Mouse (Mus musculus) testis, adult 2 months (tissue): ENCODE data around the gene Rnf224. TPM values are rescaled to one million over a fixed set of nuclear protein-coding genes. Genes with fewer than 3 reads are reported as not detected.

Experiments
- H3K27ac ChIP-seq: fragments of 200-500 bp; 2 replicates; pipeline ENCODE4 v1.5.1; 2012; ENCODE audit warnings: low read depth, low read length; ENCODE audit not compliant: control insufficient read depth, insufficient read depth
- H3K27me3 ChIP-seq: fragments of 200-500 bp; 2 replicates; pipeline ENCODE4 v1.6.1; 2012; ENCODE audit warnings: mild to moderate bottlenecking, low read length, moderate library complexity; ENCODE audit not compliant: control insufficient read depth, insufficient read depth
- H3K36me3 ChIP-seq: fragments of 200-500 bp; 2 replicates; pipeline ENCODE4 v1.6.1; 2012; ENCODE audit warnings: mild to moderate bottlenecking, low read length; ENCODE audit not compliant: control insufficient read depth, insufficient read depth
- H3K4me1 ChIP-seq: fragments of 200-500 bp; 2 replicates; pipeline ENCODE4 v1.6.1; 2012; ENCODE audit warnings: low read length; ENCODE audit not compliant: control insufficient read depth, insufficient read depth
- H3K4me3 ChIP-seq: fragments of 200-500 bp; 2 replicates; pipeline ENCODE4 v1.5.1; 2012; ENCODE audit warnings: low read depth, mild to moderate bottlenecking, low read length, moderate library complexity, mixed read lengths; ENCODE audit not compliant: control insufficient read depth
- CTCF ChIP-seq: fragments of 200-500 bp; IDR thresholded peaks from 2 replicates; pipeline ENCODE4 v1.5.1; 2012; ENCODE audit warnings: low read depth, mild to moderate bottlenecking, inconsistent platforms, low read length, moderate library complexity; ENCODE audit not compliant: control insufficient read depth, insufficient read depth, insufficient replicate concordance
- POLR2A ChIP-seq: fragments of 200-500 bp; IDR thresholded peaks from 2 replicates; pipeline ENCODE4 v1.6.1; 2012; ENCODE audit warnings: low read depth, mild to moderate bottlenecking, inconsistent platforms, low read length, moderate library complexity; ENCODE audit not compliant: control insufficient read depth
- polyA plus RNA-seq: library from polyadenylated mRNA; depleted of rRNA; stranded (reverse); fragments of >200 nt; gene quantifications from 2 replicates; pipeline ENCODE4 v1.2.3, GENCODE M21; 2012

Gene Rnf224
- polyA plus RNA-seq, 1 experiment, result 0.05 TPM

- no peak overlapping the region for H3K4me3 ChIP-seq
These were observed 5.5 kb downstream of the Rnf224 start for GRCm38 (mm10) chr2:25231038-25231437.

GRCm38 (mm10) chr2:25230581-25230980 lies 6.0 kb downstream of the Rnf224 start:
- H3K4me3 ChIP-seq, result no peak overlapping the region
- H3K36me3 ChIP-seq, result no peaks in the 10 kb centered on the region
- H3K27ac ChIP-seq, result no peak overlapping the region
- H3K4me1 ChIP-seq, result peaks cover 2% of the 10 kb centered on the region; the same call in 1 of the 2 replicates
- H3K27me3 ChIP-seq, result no peaks in the 10 kb centered on the region
- TF ChIP-seq POLR2A (no peak), CTCF (no peak)

More at GRCm38 (mm10) chr2:25231038-25231437, 5.5 kb downstream of the Rnf224 start:
- Histone ChIP-seq H3K4me1 (peaks cover 2% of the 10 kb centered on the region; the same call in 1 of the 2 replicates), H3K27ac (no peak overlapping the region), H3K27me3 (no peaks in the 10 kb centered on the region), H3K36me3 (no peaks in the 10 kb centered on the region)
- TF ChIP-seq POLR2A, result no peak
- TF ChIP-seq CTCF, result no peak

DNA sequence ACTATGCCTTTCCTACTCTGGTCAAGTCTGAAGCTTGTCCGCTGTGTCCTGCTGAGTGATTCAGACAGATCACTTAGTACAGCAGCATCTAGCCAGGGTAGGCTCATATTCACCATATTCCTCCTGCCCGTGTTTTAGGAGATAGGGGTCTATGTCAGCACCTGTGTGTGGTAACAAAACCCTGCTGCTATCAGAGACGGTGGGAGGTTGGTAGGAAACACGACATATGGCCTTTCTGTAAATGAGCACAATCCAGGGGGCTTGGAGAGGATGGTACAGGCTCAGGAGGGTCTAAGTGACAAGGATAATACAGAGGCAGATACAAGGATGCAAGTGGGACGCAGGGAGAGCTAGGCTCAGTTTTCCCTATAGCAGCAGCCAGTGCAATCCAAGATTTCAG lies 7.0 kb downstream of the Rnf224 start:
- no peaks in the 10 kb centered on the region for H3K36me3 ChIP-seq
- no peak overlapping the region for H3K27ac ChIP-seq
- no peak overlapping the region for H3K4me3 ChIP-seq
- no peaks in the 10 kb centered on the region for H3K27me3 ChIP-seq
- peaks cover 2% of the 10 kb centered on the region; the same call in 1 of the 2 replicates for H3K4me1 ChIP-seq
- no peak for TF ChIP-seq CTCF
- TF ChIP-seq POLR2A, result no peak

DNA sequence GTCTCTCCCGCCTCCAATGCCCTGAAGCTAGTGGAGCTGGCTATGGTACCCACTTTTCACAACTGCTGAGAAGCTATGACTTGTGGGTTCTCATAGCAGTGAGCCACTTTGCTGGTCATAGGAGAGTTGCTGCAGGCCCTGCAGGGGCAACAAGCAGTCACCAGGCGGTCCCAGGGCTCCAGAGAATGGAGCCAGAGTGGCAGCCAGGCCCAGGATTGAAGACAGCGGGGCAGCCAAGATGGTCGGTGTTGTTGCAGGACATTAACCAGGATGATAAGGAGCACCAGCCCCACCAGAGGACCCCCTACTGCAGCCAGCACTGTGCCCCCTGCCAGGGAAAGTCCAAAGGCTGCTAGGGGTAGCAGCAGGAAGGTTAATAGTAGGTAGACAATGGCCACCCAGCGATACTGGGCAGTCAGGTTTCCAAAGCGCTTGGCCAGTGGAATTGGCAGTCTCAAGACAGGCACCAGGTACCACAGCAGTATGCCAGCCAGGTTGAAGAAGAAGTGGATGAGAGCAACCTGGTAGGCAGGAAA lies 7.5 kb downstream of the Rnf224 start:
- no peak overlapping the region for H3K27ac ChIP-seq
- H3K36me3 ChIP-seq, result no peaks in the 10 kb centered on the region
- TF ChIP-seq CTCF (no peak), POLR2A (no peak)
- peaks cover 2% of the 10 kb centered on the region; the same call in 1 of the 2 replicates for H3K4me1 ChIP-seq
- H3K27me3 ChIP-seq, result no peaks in the 10 kb centered on the region
- H3K4me3 ChIP-seq, result no peak overlapping the region

- H3K4me3 ChIP-seq, result no peak overlapping the region
- no peaks in the 10 kb centered on the region for H3K27me3 ChIP-seq
- H3K36me3 ChIP-seq, result no peaks in the 10 kb centered on the region
- TF ChIP-seq CTCF, result peak; percentile 84; the same call in 1 of the 2 replicates
- no peak for TF ChIP-seq POLR2A
- H3K27ac ChIP-seq, result no peak overlapping the region
- H3K4me1 ChIP-seq, result peaks cover 4% of the 10 kb centered on the region; the same call in 1 of the 2 replicates
These were observed 8.1 kb downstream of the Rnf224 start for GRCm38 (mm10) chr2:25228431-25228889.

GRCm38 (mm10) chr2:25227406-25227805 lies 9.2 kb downstream of the Rnf224 start:
- H3K36me3 ChIP-seq, result no peaks in the 10 kb centered on the region
- H3K4me1 ChIP-seq, result peaks cover 4% of the 10 kb centered on the region; the same call in 1 of the 2 replicates
- TF ChIP-seq POLR2A, result no peak
- TF ChIP-seq CTCF, result no peak
- H3K4me3 ChIP-seq, result no peak overlapping the region
- no peak overlapping the region for H3K27ac ChIP-seq
- no peaks in the 10 kb centered on the region for H3K27me3 ChIP-seq

DNA sequence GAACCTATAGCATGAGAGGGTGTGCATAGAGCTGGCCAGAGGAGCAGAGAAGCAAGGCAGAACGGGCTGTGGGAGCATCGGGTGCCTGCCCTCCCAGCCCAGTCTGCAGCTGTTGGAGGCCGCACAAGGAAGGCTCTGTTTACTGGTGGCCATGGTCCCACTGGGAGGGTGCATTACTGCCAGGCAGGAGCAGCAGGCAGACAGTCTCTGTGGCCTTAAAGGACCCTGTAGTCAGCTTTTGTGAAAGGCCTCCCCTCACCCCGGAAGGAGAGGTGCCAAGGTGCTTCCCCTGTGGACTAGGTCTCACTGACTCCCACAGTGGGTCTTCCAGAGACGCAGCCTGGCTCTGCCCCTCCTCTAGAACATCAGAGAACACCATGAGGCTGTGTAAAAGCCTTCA lies 9.7 kb downstream of the Rnf224 start:
- Histone ChIP-seq H3K27me3 (no peaks in the 10 kb centered on the region), H3K4me3 (no peak overlapping the region), H3K36me3 (no peaks in the 10 kb centered on the region), H3K27ac (no peak overlapping the region), H3K4me1 (peaks cover 4% of the 10 kb centered on the region; the same call in 1 of the 2 replicates)
- TF ChIP-seq POLR2A (no peak), CTCF (no peak)
